Mouse (Mus musculus): Measurements from ENCODE around the gene Nt5c3b. TPM values are rescaled to one million over a fixed set of nuclear protein-coding genes. Genes with fewer than 3 reads are reported as not detected.

Nt5c3b gene
- total RNA-seq, 2 experiments from 2014 or later: 36.9 to 46.3 TPM

DNA sequence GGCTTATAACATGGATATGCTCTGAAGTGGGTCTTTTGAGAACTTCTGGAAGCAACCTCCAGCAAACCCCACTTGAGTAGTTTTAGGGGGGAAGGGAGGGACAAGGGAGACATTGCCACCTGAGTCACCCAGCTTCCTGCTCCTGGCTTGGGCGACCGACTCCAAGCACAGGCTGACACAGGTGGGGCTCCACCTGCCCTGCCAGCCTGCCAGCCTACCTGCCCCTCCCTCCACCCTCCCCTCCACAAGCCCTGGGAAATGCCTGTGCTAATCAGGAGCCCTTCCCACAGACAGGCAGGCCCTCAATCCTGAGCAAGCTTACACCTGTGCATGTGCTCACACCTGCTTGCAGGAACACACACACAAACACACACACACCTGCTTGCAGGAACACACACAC is 38.9 kb downstream of the Nt5c3b start:
- intact Hi-C loops (cut with DNase I): no loop called here

DNA sequence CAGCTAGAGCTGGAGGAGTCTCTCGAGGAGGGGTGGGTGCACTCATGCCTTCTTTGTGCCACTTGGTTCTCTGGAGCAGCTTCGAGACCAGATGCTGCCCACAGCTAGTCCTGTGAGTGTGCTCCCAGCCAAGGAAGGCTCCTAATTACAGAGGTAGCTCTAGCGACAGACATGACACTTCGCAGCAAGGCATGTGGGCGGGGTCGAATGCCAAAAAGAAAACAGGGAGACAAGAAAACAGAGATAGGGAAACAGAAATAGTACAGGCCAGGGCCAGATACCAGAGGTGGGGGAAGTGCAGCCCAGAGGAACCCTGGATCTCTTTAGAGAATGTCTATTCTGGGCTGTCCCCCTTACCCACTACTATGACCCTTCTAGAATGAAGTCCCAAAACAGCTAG is 39.4 kb downstream of the Nt5c3b start:
- intact Hi-C loops (cut with DNase I): no loop called here
- DNase-seq: peak; percentile 80 to 87

More for the DNA sequence above, 38.9 kb downstream of the Nt5c3b start:
- DNase-seq: no peak

DNA sequence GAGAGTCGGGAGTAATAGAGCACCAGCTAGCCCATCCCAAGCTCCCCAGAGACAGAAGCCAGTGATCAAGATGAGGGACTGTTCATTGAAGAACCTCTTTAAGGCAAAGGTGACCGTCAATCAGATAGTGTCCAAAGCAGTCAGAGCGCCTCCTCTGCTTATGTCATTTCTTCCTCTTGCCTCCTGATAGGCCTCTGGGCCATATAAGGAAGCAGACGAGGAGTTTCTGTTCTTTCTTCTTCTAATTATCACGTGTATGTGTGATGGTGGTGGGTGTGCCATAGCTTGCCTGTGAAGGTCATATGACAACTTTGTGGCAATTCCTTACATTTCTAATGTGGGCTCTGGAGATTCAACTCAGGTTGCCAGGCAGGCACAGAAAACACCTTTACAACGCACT is 40.8 kb downstream of the Nt5c3b start:
- intact Hi-C loops (cut with DNase I): no loop called here
- no peak for DNase-seq

DNA sequence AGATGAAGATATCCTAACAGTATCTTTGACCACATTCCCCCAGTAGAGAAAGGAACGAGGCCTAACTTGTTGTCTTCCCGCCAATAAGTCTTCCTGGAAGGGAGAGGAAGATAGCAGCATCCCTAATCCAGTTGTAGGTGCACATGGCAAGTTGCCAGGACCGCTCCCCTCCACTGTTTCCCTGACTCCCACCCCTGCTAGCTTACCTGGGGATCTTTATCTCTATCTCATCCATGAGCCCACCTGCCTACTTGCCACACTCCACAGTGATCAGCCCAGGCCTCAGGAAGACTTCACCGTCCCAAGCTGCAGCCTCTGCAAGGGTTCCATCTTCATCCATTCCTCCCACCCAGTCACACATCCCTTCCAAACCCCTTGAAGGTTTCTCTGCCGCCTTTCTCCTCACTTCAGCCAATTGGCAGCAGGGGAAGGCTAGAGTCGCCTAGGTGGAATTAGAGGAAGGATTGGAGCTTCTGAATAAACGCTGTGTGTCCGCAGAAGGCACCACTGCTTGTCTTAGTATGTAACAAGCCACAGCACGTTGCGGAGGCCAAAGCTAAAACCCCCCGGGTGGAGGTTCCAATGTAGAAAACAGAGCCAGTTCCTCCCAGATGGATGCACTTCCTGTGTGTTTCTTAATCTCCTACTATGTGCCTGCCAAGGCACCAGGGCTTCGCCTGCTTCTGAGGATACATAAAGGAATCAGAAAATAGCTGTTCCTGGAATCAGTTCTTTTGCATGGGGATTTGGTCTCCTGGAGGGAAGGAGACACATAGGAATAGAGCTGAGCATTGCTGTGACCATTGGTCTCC is 41.7 kb downstream of the Nt5c3b start:
- intact Hi-C loops (cut with DNase I): no loop called here
- peak; percentile 43 to 47 for DNase-seq

DNA sequence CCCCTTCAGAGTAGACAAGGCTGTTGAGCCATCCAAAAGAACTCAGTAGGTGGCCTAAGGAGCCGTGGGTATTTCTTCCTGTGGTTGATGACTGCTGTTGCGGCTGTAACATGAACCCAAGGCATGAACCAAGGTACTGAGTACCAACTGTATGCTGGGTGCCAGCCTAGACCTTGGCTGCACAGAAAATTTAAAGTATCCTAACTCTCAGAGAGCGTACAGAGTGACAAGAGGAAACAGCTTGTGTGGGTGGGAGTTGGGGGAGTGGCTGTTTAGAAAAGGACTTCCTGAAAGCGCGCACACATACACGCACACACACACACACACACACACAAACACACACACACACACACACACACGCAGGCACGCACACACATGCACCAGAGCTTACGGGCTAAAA is 42.3 kb downstream of the Nt5c3b start:
- peak in 1 of 2 experiments; percentile 49 for DNase-seq
- intact Hi-C loops (cut with DNase I): no loop called here

DNA sequence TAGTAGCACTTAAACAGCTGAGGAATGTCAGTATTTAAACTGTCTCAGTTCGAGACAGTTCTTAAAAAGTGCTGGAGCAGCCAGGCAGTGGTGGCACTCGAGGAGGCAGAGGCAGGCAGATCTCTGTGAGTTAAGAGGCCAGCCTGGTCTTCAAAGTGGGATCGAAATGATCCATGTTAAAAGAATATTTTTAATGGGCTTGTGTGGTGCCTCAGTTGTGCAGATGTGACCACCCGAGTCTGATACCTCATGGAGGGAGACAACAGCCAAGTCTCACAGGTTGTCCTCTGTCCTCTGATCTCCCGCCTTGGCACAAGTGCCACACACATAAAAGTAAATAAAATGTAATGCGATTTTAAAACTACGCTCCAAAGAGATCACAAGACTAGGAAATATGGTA is 43.1 kb downstream of the Nt5c3b start:
- intact Hi-C loops (cut with DNase I): no loop called here
- DNase-seq: no peak

DNA sequence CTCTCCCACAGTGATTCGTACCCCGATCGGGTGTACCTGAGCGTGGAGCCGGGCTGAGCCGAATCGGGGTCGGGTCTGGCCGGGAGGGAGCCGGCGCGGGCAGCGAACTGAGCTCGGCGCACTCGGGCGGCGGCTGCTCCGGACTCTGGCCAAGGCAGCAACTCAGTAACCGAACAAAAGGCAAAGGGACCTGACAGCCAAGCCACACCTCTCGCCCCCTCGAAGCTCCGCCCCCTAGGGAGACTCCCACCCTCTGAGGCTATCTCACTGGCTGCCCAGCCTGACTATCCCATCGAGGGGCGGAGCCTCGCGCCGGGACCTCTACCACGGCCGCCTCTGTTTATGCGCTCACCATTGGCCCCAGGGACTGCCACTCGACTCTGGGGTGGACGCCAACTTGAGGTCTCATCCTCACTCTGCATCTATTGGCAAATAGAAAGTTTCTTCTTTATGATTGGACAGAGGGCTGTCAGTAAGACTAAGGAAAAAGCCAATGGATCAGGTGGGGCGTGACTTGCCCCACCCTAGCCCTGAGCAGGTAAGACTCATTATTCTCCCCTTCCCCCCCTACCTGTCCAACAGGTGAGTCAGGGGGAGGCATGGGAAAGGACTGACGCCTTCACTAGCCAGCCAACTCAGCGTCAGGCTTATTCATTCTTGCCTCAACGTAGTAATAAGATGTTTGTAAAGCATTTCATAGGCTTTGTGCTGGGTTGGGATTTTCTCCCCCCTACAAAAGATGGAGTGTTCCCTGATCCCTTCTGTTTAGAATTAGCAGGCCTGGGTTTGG is 43.8 kb downstream of the Nt5c3b start, which contains the start of gene Jup:
Gene Jup, minus strand, starts transcription at position 164 of the 790 bp plus-strand sequence.
- intact Hi-C loops (cut with DNase I): loop anchor here (2.0 kb wide), 1 partner anchor 17 kb away; the partner anchor contains the start of genes Fkbp10 and P3h4
- DNase-seq: peak; percentile 100

DNA sequence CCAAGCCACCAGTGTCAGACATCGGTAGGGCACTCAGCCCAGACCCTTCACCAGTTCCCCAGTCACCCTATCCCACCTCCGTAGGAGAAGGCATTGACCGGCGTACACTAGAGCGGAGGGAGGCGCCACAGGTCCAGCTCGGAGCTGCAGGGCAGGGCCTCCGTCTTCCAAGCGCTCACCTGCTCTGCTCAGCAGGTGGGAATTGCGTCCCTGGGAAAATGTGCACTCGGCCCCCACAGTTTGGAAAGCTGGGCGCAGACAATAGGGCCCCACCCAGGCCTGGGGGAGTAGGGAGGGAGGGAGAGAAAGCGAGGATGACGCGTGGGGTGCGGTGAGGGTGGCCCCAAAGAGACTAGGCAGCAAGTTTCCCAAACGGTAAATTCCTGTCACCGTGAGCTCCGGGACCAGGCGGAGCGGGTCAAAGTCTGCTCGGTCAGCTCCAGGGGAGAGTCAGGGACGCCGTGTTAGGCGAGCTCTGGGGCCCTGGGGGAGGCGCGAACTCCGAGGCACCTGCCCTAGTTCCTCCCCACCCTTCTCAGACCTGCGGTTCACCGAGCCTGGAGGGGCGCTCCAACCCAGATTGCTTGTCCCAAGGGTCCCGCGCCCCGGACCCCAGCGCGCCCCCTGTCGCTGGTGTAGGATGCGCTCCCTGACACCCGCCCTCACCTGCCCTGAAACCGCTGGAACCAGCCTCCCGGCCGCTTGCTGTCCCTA is 44.6 kb downstream of the Nt5c3b start:
- intact Hi-C loops (cut with DNase I): loop anchor here (2.0 kb wide), 1 partner anchor 18 kb away; the partner anchor contains the start of genes Fkbp10 and P3h4
- DNase-seq: peak; percentile 68 to 75

DNA sequence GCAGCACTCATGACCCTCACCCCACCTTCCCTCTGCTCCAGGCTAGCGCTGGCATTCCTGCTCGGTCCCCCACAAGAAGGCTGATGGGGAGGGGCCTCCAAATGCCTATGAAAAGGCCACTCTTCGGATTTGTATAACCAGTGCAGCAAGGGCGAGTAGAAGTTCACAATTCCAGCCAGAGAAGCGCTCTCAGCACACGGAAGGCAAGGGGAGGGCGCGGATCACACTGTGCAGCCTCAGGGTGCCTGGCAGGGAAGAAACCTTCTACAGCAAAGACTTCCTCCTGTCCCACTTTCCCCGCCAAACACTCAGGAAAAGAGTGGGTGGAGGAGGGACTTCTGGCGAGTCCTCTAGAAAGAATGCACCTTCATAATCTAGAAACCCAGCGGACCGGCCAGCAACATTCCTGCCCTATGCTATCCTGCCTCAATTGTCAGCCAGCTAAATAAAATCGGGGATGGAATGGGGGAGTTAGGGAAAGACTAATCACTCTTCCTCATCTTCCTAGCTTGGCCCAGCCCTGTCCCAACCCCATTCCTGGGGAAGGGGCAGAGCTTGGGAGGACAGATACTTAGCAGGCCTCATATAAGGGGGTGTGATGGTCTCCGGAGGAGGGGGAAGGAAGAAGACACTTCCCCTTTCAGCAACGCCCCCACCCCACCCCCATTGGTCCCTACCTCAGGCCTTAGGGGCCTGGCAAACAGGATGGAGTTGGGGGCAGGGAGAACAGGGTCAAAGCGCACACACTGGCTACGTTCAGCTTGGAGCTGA is 45.6 kb downstream of the Nt5c3b start:
- peak; percentile 64 to 65 for DNase-seq
- intact Hi-C loops (cut with DNase I): loop anchor here (2.0 kb wide), 1 partner anchor 19 kb away; the partner anchor contains the start of genes Fkbp10 and P3h4

DNA sequence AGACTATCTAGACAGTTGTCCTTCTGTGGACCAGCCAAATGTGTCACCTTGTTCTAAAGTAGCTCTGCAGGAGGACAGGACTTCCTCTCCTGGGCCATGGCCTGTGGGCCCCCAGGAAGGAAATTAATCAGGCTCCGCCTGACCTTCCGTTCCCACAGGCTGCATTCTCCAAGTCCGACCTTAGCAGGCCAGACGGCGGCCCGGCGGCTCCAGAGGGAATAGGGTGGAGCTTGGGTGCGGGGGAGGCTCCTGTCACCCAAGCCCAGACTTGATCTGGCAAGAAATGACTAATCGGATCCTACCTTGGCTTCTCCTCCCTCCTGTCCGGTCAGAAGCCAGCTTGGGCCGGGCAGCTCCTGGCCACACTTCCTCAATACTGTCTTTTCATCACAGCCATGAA is 46.4 kb downstream of the Nt5c3b start:
- DNase-seq: peak; percentile 85 to 87
- intact Hi-C loops (cut with DNase I): no loop called here

DNA sequence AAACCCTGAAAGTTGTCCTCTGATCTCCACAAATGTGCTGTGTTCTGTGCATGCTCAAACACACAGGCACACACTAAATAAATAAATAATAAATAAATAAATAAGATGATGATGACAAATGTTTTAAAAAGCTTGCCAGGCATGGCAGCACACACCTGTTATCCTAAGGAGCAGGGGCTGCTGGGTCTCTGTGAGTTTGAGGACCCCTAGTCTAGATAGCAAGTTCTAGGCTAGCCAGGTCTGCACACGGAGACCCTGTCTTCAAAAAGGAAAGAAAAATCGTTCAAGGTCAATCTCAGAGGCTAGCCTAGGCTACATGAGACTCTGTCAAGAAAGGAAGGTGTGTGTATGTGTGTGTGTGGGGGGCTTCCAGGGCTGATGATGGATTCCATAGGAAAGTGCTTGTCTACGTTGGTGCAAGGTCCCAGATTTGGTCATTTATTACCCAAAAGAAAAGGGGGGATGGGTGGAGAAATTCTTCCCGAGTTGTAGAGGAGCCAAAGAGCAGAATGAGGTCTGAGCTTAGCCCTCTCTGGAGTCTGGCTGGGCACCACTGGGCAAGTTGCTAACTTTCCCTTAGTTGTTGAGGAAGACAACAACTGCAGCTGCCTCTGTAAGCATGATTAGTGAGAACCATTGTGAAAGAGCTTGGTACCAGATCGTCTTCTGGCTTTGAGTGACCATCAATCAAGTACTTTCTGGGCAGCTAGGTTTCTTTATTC is 47.1 kb downstream of the Nt5c3b start:
- intact Hi-C loops (cut with DNase I): no loop called here
- no peak for DNase-seq

DNA sequence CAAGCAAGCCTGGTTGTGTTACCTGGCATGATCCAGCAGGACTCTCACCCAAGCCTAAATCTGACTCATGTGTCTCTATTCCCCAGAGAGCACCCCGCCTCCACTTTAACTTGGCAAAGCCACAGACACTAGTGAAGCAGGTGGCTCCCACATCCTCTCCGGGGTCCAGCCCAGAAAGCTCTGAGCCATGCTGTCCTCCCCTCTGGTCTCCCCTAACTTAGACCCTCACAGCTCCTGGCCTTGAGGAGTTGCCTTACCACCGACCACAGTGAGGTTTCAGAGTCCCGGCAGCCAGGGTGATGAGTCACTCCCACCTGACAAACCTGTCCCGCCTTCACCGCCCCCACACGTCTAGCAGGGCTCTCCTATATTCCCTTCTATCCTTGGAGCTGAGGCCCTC is 47.9 kb downstream of the Nt5c3b start:
- DNase-seq: peak; percentile 45 to 54
- intact Hi-C loops (cut with DNase I): no loop called here

DNA sequence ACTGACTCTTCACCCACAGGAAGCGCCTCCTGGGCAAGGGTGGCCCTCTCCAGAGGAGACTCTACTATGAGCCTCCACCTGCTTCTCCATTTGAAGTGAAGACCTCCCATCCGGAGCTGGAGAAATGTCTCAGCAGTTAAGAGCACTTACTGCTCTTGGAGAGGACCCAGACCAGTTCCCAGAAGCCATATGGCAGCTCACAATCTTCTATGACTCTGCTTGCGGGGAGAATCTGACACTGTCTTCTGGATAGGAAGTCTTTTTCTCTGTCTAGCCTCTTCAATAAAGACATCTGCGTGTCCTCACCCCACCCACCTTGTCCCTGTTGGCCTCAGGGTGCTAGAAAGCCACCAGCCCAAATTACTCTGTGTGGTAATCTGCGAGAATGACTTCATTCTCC is 48.6 kb downstream of the Nt5c3b start:
- DNase-seq: peak; percentile 42 to 50
- intact Hi-C loops (cut with DNase I): no loop called here

DNA sequence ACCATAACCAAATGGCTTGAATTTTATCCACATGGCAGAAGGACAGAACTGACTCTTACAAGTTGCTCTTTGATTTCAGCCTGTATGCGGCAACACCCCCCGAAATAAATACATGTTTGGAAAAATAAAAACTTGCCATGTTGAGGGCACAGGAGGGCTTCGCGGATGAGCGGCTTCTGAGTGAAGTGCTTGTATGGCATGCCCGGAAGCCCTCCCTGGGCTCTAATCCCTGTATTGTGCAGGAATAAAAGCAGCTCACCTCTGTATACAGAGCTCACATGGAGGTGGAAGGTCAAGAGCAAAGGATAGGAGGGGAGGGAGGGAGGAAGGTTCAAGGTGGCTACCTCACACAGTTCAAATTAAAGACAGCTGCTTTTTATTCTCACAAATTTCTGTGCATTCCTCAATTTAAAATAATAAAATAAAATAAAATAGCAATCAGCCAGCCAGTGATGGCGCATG is 49.7 kb downstream of the Nt5c3b start:
- intact Hi-C loops (cut with DNase I): no loop called here

DNA sequence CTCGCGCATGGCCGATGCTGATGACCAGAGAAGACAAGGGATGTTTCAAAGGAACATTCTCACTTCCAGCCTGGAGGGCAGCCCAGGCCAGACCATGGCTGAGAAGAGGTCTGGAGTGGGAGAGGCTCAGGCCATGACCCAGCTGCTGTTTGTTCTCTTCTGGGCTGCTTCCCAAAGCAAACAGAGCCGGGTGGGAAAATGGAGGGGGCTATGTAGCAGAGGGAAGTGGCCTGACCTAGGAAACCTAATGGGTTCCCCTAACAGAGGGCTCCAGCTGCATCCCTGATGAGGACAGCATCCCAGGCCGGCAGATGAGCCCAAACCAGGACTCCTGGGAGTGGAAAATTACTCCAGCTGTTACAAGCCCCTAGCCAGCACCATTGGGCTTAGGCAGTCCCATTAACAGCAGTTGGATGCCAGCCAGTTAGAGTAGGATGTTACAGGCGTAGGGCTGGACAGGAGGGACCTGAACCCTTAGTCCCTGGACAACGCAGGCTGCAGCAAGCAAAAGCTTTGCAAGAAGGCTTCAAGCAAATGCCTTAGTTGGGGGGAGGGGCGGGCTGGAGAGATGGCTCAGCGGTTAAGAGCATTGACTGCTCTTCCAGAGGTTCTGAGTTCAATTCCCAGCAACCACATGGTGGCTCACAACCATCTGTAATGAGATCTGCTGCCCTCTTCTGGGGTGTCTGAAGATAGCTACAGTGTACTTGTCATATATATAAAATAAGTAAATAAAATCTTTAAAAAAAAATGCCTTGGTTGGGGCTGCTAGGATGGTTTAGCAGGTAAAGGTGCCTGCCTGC is 50.3 kb downstream of the Nt5c3b start:
- intact Hi-C loops (cut with DNase I): no loop called here

More for the DNA sequence above, 49.7 kb downstream of the Nt5c3b start:
- DNase-seq: no peak

DNA sequence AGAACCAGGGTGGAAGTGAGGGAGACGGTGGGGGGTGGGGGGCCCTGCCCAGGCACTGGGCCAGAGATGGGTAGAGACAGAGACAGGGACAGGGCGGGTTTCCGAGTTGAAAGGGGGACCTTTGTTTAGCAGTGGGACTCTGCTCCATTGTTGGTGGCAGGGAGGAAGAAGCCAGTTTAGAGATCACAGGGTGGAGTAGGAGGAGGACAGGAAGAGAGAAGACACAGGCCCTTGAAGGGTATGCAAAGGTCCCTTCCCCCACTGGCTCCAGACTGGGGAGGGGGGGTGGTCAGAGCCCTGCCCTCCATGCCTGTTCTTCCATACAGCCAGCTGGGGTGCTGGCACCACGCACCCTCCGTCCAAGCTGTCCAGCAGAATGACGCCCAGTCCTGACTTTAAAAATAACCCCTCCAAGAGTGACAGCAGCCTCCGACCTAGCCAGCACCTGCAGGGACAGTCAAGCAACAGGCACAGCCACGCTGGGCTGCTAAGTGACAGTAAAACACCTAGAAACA is 51.6 kb downstream of the Nt5c3b start:
- DNase-seq: peak; percentile 78 to 87
- intact Hi-C loops (cut with DNase I): no loop called here

More for the DNA sequence above, 50.3 kb downstream of the Nt5c3b start:
- peak; percentile 92 to 93 for DNase-seq

DNA sequence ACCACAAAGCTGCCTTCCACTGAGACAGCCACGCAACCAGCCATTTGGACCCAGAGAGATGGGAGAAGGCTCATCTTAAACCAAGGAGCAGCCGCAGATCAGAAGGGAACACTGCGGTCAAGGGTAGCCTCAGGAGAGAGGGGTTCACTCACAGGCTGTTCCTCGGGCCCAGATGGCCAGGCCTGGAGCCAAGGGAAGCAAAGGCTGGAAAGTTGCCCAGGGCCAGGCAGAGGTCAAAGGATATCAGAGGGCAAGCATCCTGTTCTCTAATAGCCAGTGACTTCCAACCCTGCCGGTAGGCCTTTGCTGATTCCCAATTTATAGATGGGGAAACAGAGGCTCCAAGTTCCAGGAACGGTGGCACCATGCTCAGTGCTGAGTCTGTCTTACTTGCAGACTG is 53.0 kb downstream of the Nt5c3b start:
- peak; percentile 84 to 85 for DNase-seq
- intact Hi-C loops (cut with DNase I): no loop called here

Data from heart, postnatal 10 days (tissue).